Mouse (Mus musculus) ovary, postnatal 14 days (tissue): ENCODE data around the gene Ubap1l.

Source experiments
- DNase-seq: peaks from one replicate; pipeline ENCODE4 v3.0.0; 2022; ENCODE audit warnings: low spot score

Ubap1l gene

GRCm38 (mm10) chr9:65410378-65410777 lies 49.5 kb downstream of the Ubap1l start:
- no peak for DNase-seq

- no peak for DNase-seq
Measured at GRCm38 (mm10) chr9:65411326-65411725, 50.5 kb downstream of the Ubap1l start.

DNA sequence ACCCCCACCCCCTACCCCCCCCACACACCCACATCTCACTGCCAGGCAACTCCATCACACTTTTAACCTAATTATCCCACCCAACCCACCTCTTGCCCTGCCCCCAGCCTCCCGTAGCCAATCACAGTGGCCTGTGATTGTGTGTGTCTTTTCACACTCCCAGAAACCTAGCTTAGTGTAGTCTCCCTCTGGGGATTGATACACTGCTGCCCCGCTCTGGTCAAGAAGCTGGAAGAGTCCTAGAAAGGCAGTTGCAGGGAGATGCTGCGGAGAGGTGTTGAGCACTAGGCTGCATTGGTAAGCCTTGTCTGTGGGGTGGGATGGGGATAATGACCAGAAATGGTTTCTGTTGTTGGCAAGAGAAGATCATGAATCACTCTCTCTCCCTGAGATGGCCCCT lies 56.9 kb downstream of the Ubap1l start:
- no peak for DNase-seq

- DNase-seq: no peak
Measured at GRCm38 (mm10) chr9:65419633-65420032, 58.8 kb downstream of the Ubap1l start.

DNA sequence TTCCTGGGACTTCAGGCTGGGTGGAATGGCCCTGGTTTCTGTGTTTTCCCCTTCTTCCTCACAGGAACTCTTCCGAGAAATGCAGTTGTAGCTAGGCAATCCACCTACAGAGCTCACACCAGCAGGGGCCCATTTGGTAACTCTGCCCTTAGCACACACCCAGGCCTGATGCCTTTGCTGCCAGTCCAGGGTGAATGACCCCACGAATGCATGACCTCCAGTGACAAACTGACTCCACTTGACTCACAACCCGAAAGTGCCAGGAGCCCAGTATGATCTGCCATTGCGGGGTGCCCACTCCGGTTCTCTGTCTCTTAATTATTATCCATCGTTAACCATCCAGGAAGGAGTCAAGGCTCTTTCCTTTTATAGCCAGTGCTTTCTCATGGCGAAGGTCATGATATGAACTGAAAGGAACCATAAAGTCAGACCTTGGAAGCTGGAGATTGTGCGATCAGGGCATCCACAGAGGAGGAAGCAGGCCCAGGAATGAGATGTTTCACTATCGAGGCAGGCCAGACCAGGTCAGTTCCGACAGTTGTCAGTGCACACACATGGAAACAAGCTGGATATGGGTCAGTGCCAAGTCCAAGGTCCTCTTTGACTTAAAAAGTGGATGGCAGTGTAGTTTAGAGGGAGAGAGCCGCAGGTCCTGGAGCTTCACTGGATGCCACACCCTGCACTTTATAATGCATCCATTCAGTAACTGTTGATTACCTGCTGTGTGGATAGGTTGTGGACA lies 62.1 kb downstream of the Ubap1l start, which contains the start of gene Slc51b:
Gene Slc51b, minus strand, starts transcription at position 196 of the 742 bp plus-strand sequence.
- DNase-seq: no peak

DNA sequence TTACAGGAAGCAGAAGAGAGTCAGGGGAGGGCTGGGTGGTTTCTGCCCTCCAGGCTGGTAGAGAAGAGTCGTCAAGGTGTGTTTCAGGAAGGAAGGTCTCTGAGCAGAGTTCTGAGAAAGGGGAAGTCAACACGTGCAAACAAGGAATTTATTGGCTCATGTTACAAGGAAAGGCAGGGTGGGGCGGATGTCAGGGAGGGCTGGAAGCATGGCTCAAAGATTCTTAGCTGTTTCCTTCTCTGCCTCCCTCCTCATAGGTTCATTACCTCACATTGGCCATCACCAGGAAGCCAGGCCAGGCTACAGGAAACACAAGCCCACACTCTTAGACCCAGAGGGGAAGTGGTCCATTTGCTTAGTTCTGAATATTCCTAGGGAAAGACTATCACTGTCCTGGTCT lies 63.6 kb downstream of the Ubap1l start:
- no peak for DNase-seq

GRCm38 (mm10) chr9:65427511-65427910 lies 66.7 kb downstream of the Ubap1l start:
- DNase-seq: no peak

DNA sequence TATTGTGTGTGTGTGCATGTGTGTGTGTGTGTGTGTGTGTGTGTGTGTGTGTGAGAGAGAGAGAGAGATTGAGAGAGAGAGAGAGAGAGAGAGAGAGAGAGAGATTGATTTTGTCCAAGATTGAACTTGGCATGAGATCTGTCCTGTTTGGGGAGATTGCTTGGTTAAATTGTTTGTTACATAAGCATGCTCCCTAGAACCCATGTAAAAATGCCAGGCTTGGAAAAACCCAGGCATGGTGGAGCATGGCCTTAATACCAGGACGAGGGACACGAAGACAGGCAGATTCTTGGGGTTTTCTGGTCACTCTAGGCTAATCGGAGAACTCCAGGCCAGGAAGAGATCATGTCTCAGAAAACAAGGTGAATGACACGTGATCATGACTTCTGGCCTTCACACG lies 67.2 kb downstream of the Ubap1l start:
- DNase-seq: no peak
